Mouse (Mus musculus): ENCODE measurements at regions not wholly inside any gene's neighbourhood (a gene's known extent, or its start where the extent isn't known, plus 50 kb on each side); places are given as distances from the start of the nearest gene placed in this dataset.

DNA sequence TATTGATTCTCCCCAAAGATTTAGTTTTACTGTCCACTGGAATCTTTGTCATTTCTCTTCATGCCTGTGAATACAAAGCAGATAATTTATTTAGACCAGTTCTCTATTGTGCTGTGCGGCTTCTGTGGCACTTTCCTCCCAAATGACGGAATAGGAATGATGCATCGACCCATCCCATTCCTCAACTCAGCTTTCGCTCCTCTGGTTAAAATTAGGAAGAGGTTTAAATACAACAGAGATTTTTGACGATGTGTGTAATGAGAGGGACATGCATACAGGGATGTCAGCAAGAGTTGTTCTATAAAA is 187.2 kb upstream of the Tsc22d2 start:
- Histone ChIP-seq H3K9ac (ENCODE audit: low read depth, low read length) (no peak overlapping the region), H3K4me2 (no peak overlapping the region), H3K4me3 (ENCODE audit: low read depth, low read length) (no peak overlapping the region), H3K36me3 (ENCODE audit: control insufficient read depth, insufficient read depth, low read length) (no peaks in the 10 kb centered on the region), H3K9me3 (replicated peaks; ENCODE audit: control insufficient read depth, low read length) (no peaks in the 10 kb centered on the region), H3K27ac (ENCODE audit: low read depth, low read length) (no peak overlapping the region), H3K27me3 (ENCODE audit: control insufficient read depth, insufficient read depth, low read length) (no peaks in the 10 kb centered on the region), H3K4me1 (ENCODE audit: control insufficient read depth, insufficient read depth, low read length) (no peaks in the 10 kb centered on the region)
- 80% methylated on average over 5 of the region's 5 CpGs for WGBS (ENCODE audit: insufficient replicate concordance)
- ATAC-seq (replicated peaks; ENCODE audit: insufficient number of reproducible peaks, low FRiP score, low TSS enrichment) = no peak

DNA sequence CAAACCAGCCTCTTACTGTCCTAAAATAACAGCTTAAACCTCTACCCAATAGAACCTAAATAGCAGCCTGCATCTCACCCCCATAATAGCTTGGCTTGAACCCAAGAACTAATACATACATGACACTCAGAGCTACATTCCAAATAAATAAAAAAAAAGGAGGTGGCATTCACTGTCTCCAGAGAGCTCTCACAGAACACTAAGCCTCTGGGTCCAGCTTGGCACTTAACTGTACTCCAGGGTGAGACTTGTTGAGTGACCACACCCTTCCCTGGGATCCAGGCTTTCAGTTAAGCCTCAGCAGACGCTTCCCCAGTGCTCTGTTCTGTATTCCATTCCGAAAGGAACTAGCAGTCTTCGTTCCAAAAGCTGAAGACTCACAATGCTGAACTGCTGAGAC is 186.3 kb upstream of the Tsc22d2 start:
- Histone ChIP-seq H3K4me3 (ENCODE audit: low read depth, low read length) (no peak overlapping the region), H3K4me1 (ENCODE audit: control insufficient read depth, insufficient read depth, low read length) (no peaks in the 10 kb centered on the region), H3K27ac (ENCODE audit: low read depth, low read length) (no peak overlapping the region), H3K9ac (ENCODE audit: low read depth, low read length) (no peak overlapping the region), H3K27me3 (ENCODE audit: control insufficient read depth, insufficient read depth, low read length) (no peaks in the 10 kb centered on the region), H3K4me2 (no peak overlapping the region), H3K9me3 (replicated peaks; ENCODE audit: control insufficient read depth, low read length) (no peaks in the 10 kb centered on the region), H3K36me3 (ENCODE audit: control insufficient read depth, insufficient read depth, low read length) (no peaks in the 10 kb centered on the region)
- WGBS (ENCODE audit: insufficient replicate concordance) = 39% methylated on average over 3 of the region's 3 CpGs
- ATAC-seq (replicated peaks; ENCODE audit: insufficient number of reproducible peaks, low FRiP score, low TSS enrichment) = no peak

DNA sequence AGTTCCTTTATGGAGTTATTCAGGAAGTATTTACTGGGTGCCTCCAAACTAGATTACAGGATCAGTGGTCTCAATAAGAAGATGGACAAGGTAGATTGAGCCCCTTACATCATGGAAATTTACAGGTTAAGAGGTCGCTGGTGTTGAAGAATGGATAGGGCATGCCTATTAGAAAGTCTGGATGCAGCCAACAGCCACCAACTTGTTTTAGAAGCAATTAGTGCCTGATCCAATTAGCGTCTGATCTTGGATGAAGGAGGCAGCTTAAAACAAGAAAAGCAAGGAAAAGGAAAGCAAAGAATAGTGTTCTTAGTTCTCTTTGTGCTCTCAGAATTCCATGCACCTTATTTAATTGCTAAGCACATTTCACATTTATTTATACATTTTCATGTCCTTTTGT is 182.8 kb upstream of the Tsc22d2 start:
- no peak overlapping the region for H3K9ac ChIP-seq (ENCODE audit: low read depth, low read length)
- WGBS (ENCODE audit: insufficient replicate concordance) = 59% methylated on average over 2 of the region's 2 CpGs
- no peak overlapping the region for H3K27ac ChIP-seq (ENCODE audit: low read depth, low read length)
- H3K4me2 ChIP-seq = no peak overlapping the region
- H3K9me3 ChIP-seq (replicated peaks; ENCODE audit: control insufficient read depth, low read length) = no peaks in the 10 kb centered on the region
- ATAC-seq (replicated peaks; ENCODE audit: insufficient number of reproducible peaks, low FRiP score, low TSS enrichment) = no peak
- H3K27me3 ChIP-seq (ENCODE audit: control insufficient read depth, insufficient read depth, low read length) = no peaks in the 10 kb centered on the region
- H3K4me3 ChIP-seq (ENCODE audit: low read depth, low read length) = no peak overlapping the region
- no peaks in the 10 kb centered on the region for H3K36me3 ChIP-seq (ENCODE audit: control insufficient read depth, insufficient read depth, low read length)
- no peaks in the 10 kb centered on the region for H3K4me1 ChIP-seq (ENCODE audit: control insufficient read depth, insufficient read depth, low read length)

DNA sequence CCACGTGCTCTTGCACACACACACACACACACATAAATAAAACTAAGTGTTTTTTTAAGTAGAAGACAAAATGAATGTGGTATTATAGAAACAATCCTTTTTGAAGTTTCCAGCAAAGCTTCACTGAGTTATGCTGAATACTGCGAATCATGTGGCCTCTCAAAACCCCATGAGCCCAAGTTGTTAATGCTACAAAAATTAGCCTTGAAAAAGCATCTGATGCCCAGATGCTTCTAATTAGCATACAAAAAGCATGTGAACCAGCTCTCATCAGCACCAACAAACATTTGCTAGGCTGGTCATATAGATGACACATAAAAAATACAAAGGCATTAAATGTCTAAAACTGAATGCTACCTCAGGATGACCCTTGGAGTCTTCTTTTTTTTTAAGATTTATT is 181.2 kb upstream of the Tsc22d2 start:
- H3K27ac ChIP-seq (ENCODE audit: low read depth, low read length) = no peak overlapping the region
- no peak overlapping the region for H3K9ac ChIP-seq (ENCODE audit: low read depth, low read length)
- no peaks in the 10 kb centered on the region for H3K4me1 ChIP-seq (ENCODE audit: control insufficient read depth, insufficient read depth, low read length)
- no peak overlapping the region for H3K4me2 ChIP-seq
- 78% methylated on average over 2 of the region's 2 CpGs for WGBS (ENCODE audit: insufficient replicate concordance)
- H3K36me3 ChIP-seq (ENCODE audit: control insufficient read depth, insufficient read depth, low read length) = no peaks in the 10 kb centered on the region
- no peaks in the 10 kb centered on the region for H3K9me3 ChIP-seq (replicated peaks; ENCODE audit: control insufficient read depth, low read length)
- ATAC-seq (replicated peaks; ENCODE audit: insufficient number of reproducible peaks, low FRiP score, low TSS enrichment) = no peak
- H3K4me3 ChIP-seq (ENCODE audit: low read depth, low read length) = no peak overlapping the region
- no peaks in the 10 kb centered on the region for H3K27me3 ChIP-seq (ENCODE audit: control insufficient read depth, insufficient read depth, low read length)

DNA sequence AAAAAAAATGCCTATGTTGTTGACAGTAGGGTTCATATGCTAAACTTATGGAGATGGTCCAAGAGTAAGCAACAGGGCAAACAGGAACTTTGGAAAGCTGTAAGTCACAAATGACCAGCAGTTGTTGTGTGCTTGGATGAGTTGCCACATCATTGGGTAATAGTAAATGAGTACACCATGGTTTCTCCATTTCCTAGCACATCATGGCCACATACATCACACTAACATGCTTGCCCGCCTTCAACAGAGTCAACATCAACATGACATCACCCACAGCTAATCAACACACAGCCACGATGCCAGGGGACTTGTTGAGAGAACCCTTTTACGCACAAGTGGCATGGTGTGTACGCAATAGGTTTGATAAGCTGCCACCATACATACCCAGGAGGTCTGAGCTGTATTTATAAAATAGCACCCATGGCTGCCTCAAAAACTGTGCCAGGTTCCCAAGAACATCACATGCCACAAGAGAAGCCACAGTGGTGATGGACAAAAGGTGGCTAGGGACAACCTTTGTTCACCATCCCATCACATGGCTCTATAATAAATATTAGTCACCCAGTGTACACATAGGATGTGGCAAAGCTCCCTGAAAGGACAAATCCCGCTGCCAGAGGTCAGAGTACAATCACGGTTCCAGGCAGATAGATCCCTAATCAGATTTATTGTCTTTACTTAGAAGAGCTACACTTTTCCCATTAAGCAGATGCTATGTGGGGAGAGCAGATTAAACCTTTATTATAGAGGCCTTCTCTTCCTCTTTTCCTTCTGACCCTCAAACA is 179.5 kb upstream of the Tsc22d2 start:
- Histone ChIP-seq H3K27ac (ENCODE audit: low read depth, low read length) (no peak overlapping the region), H3K9me3 (replicated peaks; ENCODE audit: control insufficient read depth, low read length) (0 out of 2 replicates have a peak, but pooled peaks cover 2% of the 10 kb centered on the region)

DNA sequence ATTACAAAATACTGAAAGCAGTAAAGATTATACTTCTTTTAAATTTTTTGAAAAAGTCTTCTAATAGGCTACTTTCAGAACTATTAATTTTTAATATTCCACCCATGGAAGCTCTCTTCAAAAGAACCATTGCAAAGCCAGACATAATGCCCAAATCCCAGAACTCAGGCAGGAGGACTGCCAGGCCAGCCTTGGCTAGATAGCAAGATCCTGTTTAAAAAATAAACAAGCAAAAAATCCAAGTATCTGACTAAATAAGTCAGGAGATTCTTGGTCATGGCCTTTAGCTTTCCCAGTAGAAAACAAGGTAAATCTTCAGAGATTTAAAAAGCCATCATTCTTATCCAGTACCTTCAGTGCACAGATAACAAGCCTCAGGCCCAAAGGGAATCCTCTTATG is 176.4 kb upstream of the Tsc22d2 start:
- Histone ChIP-seq H3K27me3 (ENCODE audit: control insufficient read depth, insufficient read depth, low read length) (no peaks in the 10 kb centered on the region), H3K9ac (ENCODE audit: low read depth, low read length) (no peak overlapping the region), H3K4me2 (no peak overlapping the region), H3K4me1 (ENCODE audit: control insufficient read depth, insufficient read depth, low read length) (no peaks in the 10 kb centered on the region), H3K27ac (ENCODE audit: low read depth, low read length) (no peak overlapping the region), H3K4me3 (ENCODE audit: low read depth, low read length) (no peak overlapping the region), H3K9me3 (replicated peaks; ENCODE audit: control insufficient read depth, low read length) (0 out of 2 replicates have a peak, but pooled peaks cover 2% of the 10 kb centered on the region), H3K36me3 (ENCODE audit: control insufficient read depth, insufficient read depth, low read length) (no peaks in the 10 kb centered on the region)
- no peak for ATAC-seq (replicated peaks; ENCODE audit: insufficient number of reproducible peaks, low FRiP score, low TSS enrichment)

More for the DNA sequence above, 179.5 kb upstream of the Tsc22d2 start:
- no peaks in the 10 kb centered on the region for H3K4me1 ChIP-seq (ENCODE audit: control insufficient read depth, insufficient read depth, low read length)
- 80% methylated on average over 6 of the region's 6 CpGs for WGBS (ENCODE audit: insufficient replicate concordance)
- no peaks in the 10 kb centered on the region for H3K36me3 ChIP-seq (ENCODE audit: control insufficient read depth, insufficient read depth, low read length)
- no peak overlapping the region for H3K4me3 ChIP-seq (ENCODE audit: low read depth, low read length)
- H3K9ac ChIP-seq (ENCODE audit: low read depth, low read length) = no peak overlapping the region
- H3K4me2 ChIP-seq = no peak overlapping the region
- no peak for ATAC-seq (replicated peaks; ENCODE audit: insufficient number of reproducible peaks, low FRiP score, low TSS enrichment)
- H3K27me3 ChIP-seq (ENCODE audit: control insufficient read depth, insufficient read depth, low read length) = no peaks in the 10 kb centered on the region

DNA sequence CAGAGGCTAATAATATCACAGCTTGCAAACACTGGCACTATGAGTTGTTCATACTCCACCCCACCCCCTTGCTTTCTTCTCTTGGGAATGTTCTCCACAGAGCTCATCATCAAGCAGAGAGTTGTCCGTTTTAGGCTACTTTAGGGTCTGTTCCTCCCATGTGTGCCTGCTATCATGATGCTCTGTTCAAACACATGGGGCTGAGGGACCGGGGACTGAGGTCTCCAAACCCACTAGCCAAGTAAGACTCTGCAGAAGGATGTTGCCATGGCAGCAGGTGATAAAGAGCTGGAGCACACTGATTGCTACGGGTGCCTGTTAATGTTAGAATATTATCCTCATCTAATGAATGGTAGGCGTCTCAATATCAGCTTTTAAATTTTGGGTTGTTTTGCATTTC is 173.7 kb upstream of the Tsc22d2 start:
- Histone ChIP-seq H3K9ac (ENCODE audit: low read depth, low read length) (no peak overlapping the region), H3K4me1 (ENCODE audit: control insufficient read depth, insufficient read depth, low read length) (no peaks in the 10 kb centered on the region), H3K4me2 (no peak overlapping the region), H3K4me3 (ENCODE audit: low read depth, low read length) (no peak overlapping the region), H3K27me3 (ENCODE audit: control insufficient read depth, insufficient read depth, low read length) (no peaks in the 10 kb centered on the region), H3K27ac (ENCODE audit: low read depth, low read length) (no peak overlapping the region), H3K36me3 (ENCODE audit: control insufficient read depth, insufficient read depth, low read length) (no peaks in the 10 kb centered on the region), H3K9me3 (replicated peaks; ENCODE audit: control insufficient read depth, low read length) (0 out of 2 replicates have a peak, but pooled peaks cover 2% of the 10 kb centered on the region)
- WGBS (ENCODE audit: insufficient replicate concordance) = 46% methylated on average over 4 of the region's 4 CpGs
- no peak for ATAC-seq (replicated peaks; ENCODE audit: insufficient number of reproducible peaks, low FRiP score, low TSS enrichment)

DNA sequence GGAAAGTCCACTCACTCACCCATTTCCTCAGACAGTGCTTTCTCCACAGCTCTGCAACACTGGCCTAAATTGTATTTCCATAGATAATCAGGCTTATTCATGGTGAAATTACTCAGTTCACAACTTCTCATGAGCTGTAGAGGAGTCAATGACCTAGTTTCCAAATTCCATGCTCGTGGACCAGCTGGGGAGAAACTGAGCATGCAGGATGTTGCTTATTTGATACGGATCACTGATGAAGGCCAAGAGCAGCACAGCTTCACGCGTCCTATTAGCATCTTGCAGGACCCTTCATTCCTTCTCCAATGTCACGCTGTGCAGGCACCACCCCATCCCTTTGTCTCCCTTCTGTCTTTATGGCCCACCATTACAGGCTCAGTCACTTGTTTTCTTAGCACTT is 169.2 kb upstream of the Tsc22d2 start:
- H3K4me2 ChIP-seq = no peak overlapping the region
- H3K4me1 ChIP-seq (ENCODE audit: control insufficient read depth, insufficient read depth, low read length) = no peaks in the 10 kb centered on the region
- no peaks in the 10 kb centered on the region for H3K27me3 ChIP-seq (ENCODE audit: control insufficient read depth, insufficient read depth, low read length)
- no peak overlapping the region for H3K9ac ChIP-seq (ENCODE audit: low read depth, low read length)
- no peak overlapping the region for H3K4me3 ChIP-seq (ENCODE audit: low read depth, low read length)
- no peak overlapping the region for H3K27ac ChIP-seq (ENCODE audit: low read depth, low read length)
- no peaks in the 10 kb centered on the region for H3K36me3 ChIP-seq (ENCODE audit: control insufficient read depth, insufficient read depth, low read length)
- ATAC-seq (replicated peaks; ENCODE audit: insufficient number of reproducible peaks, low FRiP score, low TSS enrichment) = no peak
- 52% methylated on average over 5 of the region's 5 CpGs for WGBS (ENCODE audit: insufficient replicate concordance)
- no peaks in the 10 kb centered on the region for H3K9me3 ChIP-seq (replicated peaks; ENCODE audit: control insufficient read depth, low read length)

DNA sequence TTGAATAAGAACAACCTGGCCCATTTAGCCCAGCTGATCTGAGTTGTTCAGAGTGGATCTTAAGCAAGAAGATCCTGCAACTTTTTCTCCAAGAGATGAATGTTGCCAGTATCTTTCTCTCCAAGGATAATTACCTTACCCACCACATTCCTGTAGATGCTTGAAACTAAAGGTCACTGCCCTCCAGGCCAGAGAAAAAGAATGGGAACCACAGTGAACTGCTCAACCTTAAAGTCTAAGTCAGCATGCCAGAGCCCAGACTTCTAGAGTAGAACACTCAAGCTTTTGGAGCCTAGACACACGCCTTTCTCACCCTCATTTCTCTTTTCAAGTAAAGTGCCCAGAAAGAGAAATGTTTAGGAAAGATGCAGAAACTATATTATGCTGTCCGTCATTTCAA is 166.5 kb upstream of the Tsc22d2 start:
- H3K9me3 ChIP-seq (replicated peaks; ENCODE audit: control insufficient read depth, low read length) = no peaks in the 10 kb centered on the region
- H3K4me2 ChIP-seq = no peak overlapping the region
- no peak overlapping the region for H3K4me3 ChIP-seq (ENCODE audit: low read depth, low read length)
- H3K27ac ChIP-seq (ENCODE audit: low read depth, low read length) = no peak overlapping the region
- H3K9ac ChIP-seq (ENCODE audit: low read depth, low read length) = no peak overlapping the region
- H3K4me1 ChIP-seq (ENCODE audit: control insufficient read depth, insufficient read depth, low read length) = no peaks in the 10 kb centered on the region
- H3K27me3 ChIP-seq (ENCODE audit: control insufficient read depth, insufficient read depth, low read length) = no peaks in the 10 kb centered on the region
- ATAC-seq (replicated peaks; ENCODE audit: insufficient number of reproducible peaks, low FRiP score, low TSS enrichment) = no peak
- 86% methylated on average over 2 of the region's 2 CpGs for WGBS (ENCODE audit: insufficient replicate concordance)
- no peaks in the 10 kb centered on the region for H3K36me3 ChIP-seq (ENCODE audit: control insufficient read depth, insufficient read depth, low read length)
